Mouse (Mus musculus) midbrain, embryonic 16.5 days (tissue): Measurements from ENCODE around the gene Plekhg6. TPM values are rescaled to one million over a fixed set of nuclear protein-coding genes. Genes with fewer than 3 reads are reported as not detected.
A peak's percentile ranks its signal among the peaks of the same experiment; 100 is the strongest.

ENCODE experiments used
- ATAC-seq: fragments of 200-750 bp; cut with Nextera tagmentation; 2 replicates; pipeline ENCODE4 v1.8.0; 2017; ENCODE audit warnings: moderate TSS enrichment
- H3K27ac ChIP-seq: fragments of 300-500 bp; sonication (generic); 2 replicates; pipeline ENCODE4 v1.5.1; 2014; ENCODE audit warnings: mild to moderate bottlenecking, low read length, mixed read lengths
- H3K27me3 ChIP-seq: fragments of 300-500 bp; sonication (generic); 2 replicates; pipeline ENCODE4 v1.6.1; 2014; ENCODE audit warnings: low read depth, low read length, mixed read lengths; ENCODE audit not compliant: control insufficient read depth, insufficient read depth
- H3K36me3 ChIP-seq: fragments of 300-500 bp; sonication (generic); 2 replicates; pipeline ENCODE4 v1.6.1; 2014; ENCODE audit warnings: mild to moderate bottlenecking, low read length, moderate library complexity, mixed read lengths; ENCODE audit not compliant: control insufficient read depth, insufficient read depth
- H3K4me1 ChIP-seq: fragments of 300-500 bp; sonication (generic); 2 replicates; pipeline ENCODE4 v1.6.1; 2014; ENCODE audit warnings: mild to moderate bottlenecking, low read length, mixed read lengths; ENCODE audit not compliant: control insufficient read depth, insufficient read depth
- H3K4me2 ChIP-seq: fragments of 300-500 bp; sonication (generic); 2 replicates; pipeline ENCODE4 v1.6.1; 2014; ENCODE audit warnings: mild to moderate bottlenecking, low read length, mixed read lengths
- H3K4me3 ChIP-seq: fragments of 300-500 bp; sonication (generic); 2 replicates; pipeline ENCODE4 v1.5.1; 2014; ENCODE audit warnings: low read depth, mild to moderate bottlenecking, low read length, moderate library complexity, mixed read lengths
- H3K9ac ChIP-seq: fragments of 300-500 bp; sonication (generic); 2 replicates; pipeline ENCODE4 v1.6.1; 2014; ENCODE audit warnings: low read depth, low read length, mixed read lengths
- H3K9me3 ChIP-seq: fragments of 300-500 bp; sonication (generic); replicated peaks from 2 replicates; pipeline ENCODE4 v1.6.1; 2014; ENCODE audit warnings: mild to moderate bottlenecking, low read length, mixed read lengths; ENCODE audit not compliant: control insufficient read depth, poor library complexity, severe bottlenecking
- WGBS: fragments of 180-500 bp; shearing (Covaris S2); extraction: QIAGEN DNeasy Blood & Tissue Kit; methylation state at CpG from one replicate; pipeline ENCODE4 v1.1.7; 2014; 5-methylcytosine and 5-hydroxymethylcytosine counted together
- polyA plus RNA-seq: library from polyadenylated mRNA; unstranded; fragments of >200 nt; fragmentation: Nextera tagmentation; extraction: Ambion mirVana; gene quantifications from 2 replicates; pipeline ENCODE4 v1.2.1, GENCODE M21; 2015

Gene Plekhg6
- polyA plus RNA-seq, 1 experiment from 2014 or later, result 0.44 TPM

- 72% methylated on average over 4 of the region's 4 CpGs for WGBS
- H3K4me2 ChIP-seq, result no peak overlapping the region
Measured at GRCm38 (mm10) chr6:125344866-125345265, 35.7 kb downstream of the Plekhg6 start.

DNA sequence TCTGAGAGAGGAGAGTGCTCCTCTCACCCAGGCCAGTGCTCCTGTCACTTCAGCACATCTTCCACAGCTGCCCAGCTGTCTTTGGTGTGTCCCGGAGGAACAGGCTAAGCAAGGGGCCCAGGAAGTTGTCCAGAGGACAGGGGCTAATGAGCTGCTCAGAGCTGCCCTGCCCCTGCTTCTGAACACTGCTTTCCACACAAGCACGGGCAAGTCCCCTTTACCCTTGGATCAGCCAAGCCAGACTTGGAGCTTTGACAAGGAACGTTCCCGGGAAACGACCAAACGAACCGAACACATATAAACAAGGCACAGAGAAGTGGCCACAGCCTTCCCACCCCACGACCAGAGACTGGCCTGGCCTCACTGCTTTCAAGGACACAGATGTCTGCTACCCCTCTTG lies 36.5 kb downstream of the Plekhg6 start:
- peaks cover 2% of the 10 kb centered on the region for H3K4me1 ChIP-seq
- 43% methylated on average over 8 of the region's 8 CpGs for WGBS
- no peak overlapping the region for H3K4me2 ChIP-seq
- H3K27ac ChIP-seq, result no peak overlapping the region
- H3K27me3 ChIP-seq, result no peaks in the 10 kb centered on the region
- no peaks in the 10 kb centered on the region for H3K9me3 ChIP-seq
- no peaks in the 10 kb centered on the region for H3K36me3 ChIP-seq
- no peak overlapping the region for H3K4me3 ChIP-seq
- ATAC-seq, result no peak
- H3K9ac ChIP-seq, result no peak overlapping the region

More at GRCm38 (mm10) chr6:125344866-125345265, 35.7 kb downstream of the Plekhg6 start:
- ATAC-seq, result no peak
- no peak overlapping the region for H3K4me3 ChIP-seq
- H3K27ac ChIP-seq, result no peak overlapping the region
- no peaks in the 10 kb centered on the region for H3K27me3 ChIP-seq
- H3K36me3 ChIP-seq, result no peaks in the 10 kb centered on the region
- H3K4me1 ChIP-seq, result peaks cover 9% of the 10 kb centered on the region
- no peak overlapping the region for H3K9ac ChIP-seq
- H3K9me3 ChIP-seq, result no peaks in the 10 kb centered on the region

DNA sequence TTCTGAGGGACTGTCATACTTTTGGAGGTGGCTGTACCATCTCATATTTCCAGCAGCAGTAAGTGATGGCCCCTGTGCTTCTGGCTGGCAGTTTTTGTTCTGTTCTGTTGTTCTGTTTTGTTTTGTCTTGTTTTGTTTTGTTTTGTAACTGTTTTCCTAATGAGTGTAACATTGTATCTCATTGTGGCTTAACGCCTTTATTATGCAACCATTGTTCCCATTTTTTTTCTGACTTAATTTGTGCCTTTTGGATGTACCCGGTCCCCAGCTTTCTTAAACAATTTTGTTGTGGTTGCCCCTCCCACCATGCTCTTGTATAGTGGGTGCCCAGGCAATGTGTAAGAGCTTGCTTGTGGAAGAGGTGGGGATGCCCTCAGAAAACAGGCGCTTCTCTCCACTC lies 38.4 kb downstream of the Plekhg6 start:
- no peak for ATAC-seq
- Histone ChIP-seq H3K9me3 (no peaks in the 10 kb centered on the region), H3K36me3 (no peaks in the 10 kb centered on the region), H3K4me3 (no peak overlapping the region), H3K4me1 (no peaks in the 10 kb centered on the region), H3K9ac (no peak overlapping the region), H3K27me3 (no peaks in the 10 kb centered on the region), H3K4me2 (no peak overlapping the region), H3K27ac (no peak overlapping the region)
- 58% methylated on average over 3 of the region's 3 CpGs for WGBS

DNA sequence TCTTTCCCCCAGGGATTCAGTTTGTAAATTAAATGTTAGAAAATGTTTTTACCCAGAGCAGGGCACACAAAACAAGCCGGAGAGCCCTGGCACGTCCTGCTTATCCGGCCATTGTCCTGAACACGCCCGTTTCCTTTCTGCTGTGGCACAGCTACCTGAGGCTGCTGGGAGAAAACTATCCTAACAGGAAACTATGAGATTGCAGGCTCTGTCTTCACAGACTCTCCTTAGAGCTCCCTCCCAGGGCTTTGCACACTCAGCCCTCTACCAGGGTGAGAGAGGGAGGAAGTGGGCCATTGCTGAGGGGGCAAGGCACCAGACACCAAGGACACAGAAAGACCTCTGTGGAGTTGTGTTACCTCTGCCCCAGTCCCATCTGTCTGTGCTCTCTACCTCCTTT lies 40.3 kb downstream of the Plekhg6 start:
- Histone ChIP-seq H3K9me3 (no peaks in the 10 kb centered on the region), H3K9ac (no peak overlapping the region), H3K4me3 (no peak overlapping the region), H3K27ac (no peak overlapping the region), H3K36me3 (no peaks in the 10 kb centered on the region), H3K4me1 (no peaks in the 10 kb centered on the region), H3K27me3 (no peaks in the 10 kb centered on the region), H3K4me2 (no peak overlapping the region)
- ATAC-seq, result no peak
- 64% methylated on average over 5 of the region's 5 CpGs for WGBS

DNA sequence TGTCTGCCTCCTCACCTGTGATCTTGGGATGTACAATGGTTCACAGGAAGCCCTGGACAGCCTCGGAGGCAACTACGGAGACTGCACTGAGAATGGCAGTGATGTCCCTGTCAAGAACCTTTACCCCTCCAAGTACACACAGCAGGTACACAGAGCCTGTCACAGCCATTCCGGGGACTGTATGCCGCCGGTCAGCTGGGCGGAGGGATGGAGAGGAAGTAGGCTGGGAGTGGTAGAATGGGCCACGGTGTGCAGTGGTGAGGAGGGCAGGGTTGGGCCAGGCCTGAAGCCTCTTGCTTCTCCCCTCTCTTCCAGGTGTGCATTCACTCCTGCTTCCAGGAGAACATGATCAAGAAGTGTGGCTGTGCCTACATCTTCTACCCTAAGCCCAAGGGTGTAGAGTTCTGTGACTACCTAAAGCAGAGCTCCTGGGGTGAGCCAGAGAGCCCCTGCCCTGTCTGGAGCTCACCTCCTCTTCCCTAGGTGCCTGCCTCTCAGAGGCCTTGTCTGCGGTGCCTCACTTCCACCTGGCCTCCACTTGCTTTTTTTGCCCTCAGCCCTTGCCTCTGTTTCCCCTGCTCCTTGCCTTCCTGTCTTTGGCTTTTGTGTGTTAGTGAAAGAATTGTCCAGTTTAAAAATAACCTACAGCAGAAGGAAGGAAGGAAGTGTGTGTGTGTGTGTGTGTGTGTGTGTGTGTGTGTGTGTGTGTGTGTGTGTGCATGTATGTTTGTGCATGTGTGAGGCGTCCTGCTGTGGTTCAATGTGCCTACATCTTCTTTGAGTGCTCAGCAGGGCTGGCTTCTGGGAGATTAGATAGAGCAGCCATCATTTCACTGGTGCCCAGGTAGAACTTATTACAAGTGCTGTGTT lies 41.6 kb downstream of the Plekhg6 start:
- no peak overlapping the region for H3K27ac ChIP-seq
- H3K9me3 ChIP-seq, result no peaks in the 10 kb centered on the region
- H3K4me1 ChIP-seq, result no peaks in the 10 kb centered on the region
- H3K4me2 ChIP-seq, result no peak overlapping the region
- H3K9ac ChIP-seq, result no peak overlapping the region
- no peaks in the 10 kb centered on the region for H3K27me3 ChIP-seq
- H3K36me3 ChIP-seq, result no peaks in the 10 kb centered on the region
- no peak overlapping the region for H3K4me3 ChIP-seq
- ATAC-seq, result no peak
- 75% methylated on average over 9 of the region's 9 CpGs for WGBS

GRCm38 (mm10) chr6:125334356-125334755 lies 46.2 kb downstream of the Plekhg6 start:
- Histone ChIP-seq H3K4me2 (no peak overlapping the region), H3K27me3 (no peaks in the 10 kb centered on the region), H3K4me1 (peaks cover 2% of the 10 kb centered on the region; the same call in 1 of the 2 replicates), H3K36me3 (no peaks in the 10 kb centered on the region), H3K9me3 (no peaks in the 10 kb centered on the region), H3K27ac (no peak overlapping the region), H3K4me3 (no peak overlapping the region), H3K9ac (no peak overlapping the region)
- 53% methylated on average over 2 of the region's 2 CpGs for WGBS
- ATAC-seq, result no peak

- no peak overlapping the region for H3K4me2 ChIP-seq
- peaks cover 2% of the 10 kb centered on the region; the same call in 1 of the 2 replicates for H3K4me1 ChIP-seq
- no peak for ATAC-seq
- H3K9me3 ChIP-seq, result no peaks in the 10 kb centered on the region
- no peaks in the 10 kb centered on the region for H3K27me3 ChIP-seq
- WGBS, result 71% methylated on average over 14 of the region's 14 CpGs
- H3K4me3 ChIP-seq, result no peak overlapping the region
- H3K27ac ChIP-seq, result no peak overlapping the region
- no peaks in the 10 kb centered on the region for H3K36me3 ChIP-seq
- no peak overlapping the region for H3K9ac ChIP-seq
Measured at GRCm38 (mm10) chr6:125333112-125333899, 47.3 kb downstream of the Plekhg6 start.

DNA sequence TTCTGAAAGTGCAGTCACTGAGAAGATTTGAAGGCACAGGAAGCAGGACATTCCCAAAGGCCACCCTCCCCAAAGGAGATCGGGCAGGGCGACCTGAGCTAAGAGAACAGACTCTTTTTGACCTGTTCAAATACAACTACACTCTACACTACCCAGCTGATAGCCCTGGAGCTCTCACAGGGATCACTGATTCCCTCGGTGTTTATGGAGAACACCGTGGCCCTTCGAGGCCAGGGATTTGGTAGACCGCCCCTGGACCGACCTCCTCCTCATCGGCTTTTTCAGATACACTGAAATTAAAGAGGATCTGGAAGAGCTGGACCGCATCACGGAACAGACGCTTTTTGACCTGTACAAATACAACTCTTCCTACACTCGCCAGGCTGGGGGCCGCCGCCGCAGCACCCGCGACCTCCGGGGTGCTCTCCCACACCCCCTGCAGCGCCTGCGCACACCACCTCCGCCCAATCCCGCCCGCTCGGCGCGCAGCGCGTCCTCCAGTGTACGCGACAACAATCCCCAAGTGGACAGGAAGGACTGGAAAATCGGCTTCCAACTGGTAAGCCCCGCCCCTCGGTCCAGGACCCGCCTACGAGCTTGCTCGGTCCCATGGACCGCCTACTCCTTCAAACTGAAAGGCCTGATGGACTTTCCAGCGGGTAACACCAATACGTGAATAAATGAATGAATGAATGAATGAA lies 49.8 kb downstream of the Plekhg6 start:
- Histone ChIP-seq H3K4me3 (peak overlapping the region; percentile 60), H3K4me2 (peak overlapping the region; percentile 95), H3K27me3 (no peaks in the 10 kb centered on the region), H3K36me3 (no peaks in the 10 kb centered on the region), H3K9ac (peak overlapping the region; percentile 71), H3K4me1 (peaks cover 2% of the 10 kb centered on the region; the same call in 1 of the 2 replicates), H3K27ac (0 out of 2 replicates have a peak overlapping the region, but pooled peaks have one; percentile 4), H3K9me3 (no peaks in the 10 kb centered on the region)
- ATAC-seq, result peak; percentile 89
- under 1% methylated on average over 39 of the region's 39 CpGs for WGBS
